ENCODE assay signal across 7 mouse cellular contexts in genomic region chr11:75678747-75679438, GRCm38 (mm10). TPM values are rescaled to one million over a fixed set of nuclear protein-coding genes. Genes with fewer than 3 reads are reported as not detected.
DNase-seq lines count a peak whose midpoint lies in the region; ATAC-seq lines count a peak whose summit lies in the region.

TSS of gene Crk (plus strand) at chr11:75679259.

- peak within 1 kb of the TSS; percentile 95 for H3K4me3 ChIP-seq in intestine, embryonic 16.5 days (ENCODE audit: low read length)
- peak within 1 kb of the TSS; percentile 98 for H3K4me3 ChIP-seq in midbrain, embryonic 11.5 days (ENCODE audit: low read depth, low read length)

- H3K9ac ChIP-seq in intestine, embryonic 16.5 days (ENCODE audit: low read depth, low read length), result peak within 1 kb of the TSS; percentile 98
- H3K9ac ChIP-seq in midbrain, embryonic 11.5 days (ENCODE audit: low read length), result peak within 1 kb of the TSS; percentile 83

- peak; percentile 98 for ATAC-seq in intestine, embryonic 16.5 days
- peak; percentile 98 for ATAC-seq in midbrain, embryonic 11.5 days (ENCODE audit: low FRiP score)

- H3K27me3 ChIP-seq in intestine, embryonic 16.5 days (replicated peaks; ENCODE audit: control insufficient read depth, insufficient read depth, low read length), result no peaks in the 10 kb centered on the region
- H3K27me3 ChIP-seq in midbrain, embryonic 11.5 days (ENCODE audit: control insufficient read depth, insufficient read depth, low read length), result no peaks in the 10 kb centered on the region

- H3K4me1 ChIP-seq in intestine, embryonic 16.5 days (ENCODE audit: control insufficient read depth, insufficient read depth, low read length), result peaks cover 5% of the 10 kb centered on the region
- peaks cover 7% of the 10 kb centered on the region for H3K4me1 ChIP-seq in midbrain, embryonic 11.5 days (ENCODE audit: control insufficient read depth, insufficient read depth, low read length)

- H3K27ac ChIP-seq in intestine, embryonic 16.5 days (ENCODE audit: low read length), result peak within 1 kb of the TSS; percentile 96
- peak within 1 kb of the TSS; percentile 69 for H3K27ac ChIP-seq in midbrain, embryonic 11.5 days (ENCODE audit: low read depth, low read length)

- H3K4me2 ChIP-seq in intestine, embryonic 16.5 days (ENCODE audit: low read depth, low read length), result peak within 1 kb of the TSS; percentile 67
- peak within 1 kb of the TSS; percentile 78 for H3K4me2 ChIP-seq in midbrain, embryonic 11.5 days

- H3K9me3 ChIP-seq in intestine, embryonic 16.5 days (ENCODE audit: control insufficient read depth, low read length), result no peaks in the 10 kb centered on the region
- H3K9me3 ChIP-seq in midbrain, embryonic 11.5 days (ENCODE audit: control insufficient read depth, low read length), result no peaks in the 10 kb centered on the region

- intact Hi-C loops in left cerebral cortex, postnatal 36 days (cut with DNase I), result loop anchor here (5.0 kb wide), 1 partner anchor 47 kb away; the partner anchor contains the start of gene Inpp5k

- WGBS in intestine, embryonic 16.5 days, result under 1% methylated on average over 53 of the region's 55 CpGs
- WGBS in midbrain, embryonic 11.5 days, result under 1% methylated on average over 55 of the region's 55 CpGs

- H3K36me3 ChIP-seq in intestine, embryonic 16.5 days (ENCODE audit: control insufficient read depth, insufficient read depth, low read length), result no peaks in the 10 kb centered on the region; the same call in 1 of the 2 replicates
- no peaks in the 10 kb centered on the region for H3K36me3 ChIP-seq in midbrain, embryonic 11.5 days (ENCODE audit: control insufficient read depth, insufficient read depth, low read length)

- peak; percentile 99 for DNase-seq in adrenal gland, adult 2 months
- DNase-seq in embryo, embryonic 11.5 days (ENCODE audit: low read depth, low spot score), result peak; percentile 98
- DNase-seq in gastrocnemius, postnatal 4 days (ENCODE audit: low spot score in 2 of 2), result peak; percentile 96 to 99
- peak; percentile 97 to 99 for DNase-seq in left cerebral cortex, postnatal 36 days (ENCODE audit: low spot score in 2 of 2)
- peak; percentile 100 for DNase-seq in midbrain, embryonic 11.5 days (ENCODE audit: low spot score, missing footprints)
- peak; percentile 98 for DNase-seq in skeletal muscle tissue, adult 2 months (ENCODE audit: low read depth, low spot score)

RNA-seq across cellular contexts. Expression of gene Crk, which starts in this region (rescaled TPM):
- total RNA-seq in adrenal gland, adult 2 months (2021), result 100 to 1,000 TPM; 105 to 110 TPM
- polyA plus RNA-seq in adrenal gland, adult 2 months (2012; rRNA removed), result 201 and 233 TPM in 2 replicates
- 10 to 100 TPM; 67.5 to 76.6 TPM for total RNA-seq in gastrocnemius, postnatal 4 days (2021)
- 91.0 and 94.1 TPM in 2 replicates for polyA plus RNA-seq in intestine, embryonic 16.5 days (2015; fragmentation: Nextera tagmentation; extraction: Ambion mirVana)
- 100 to 1,000 TPM; 130 to 133 TPM for total RNA-seq in left cerebral cortex, postnatal 36 days (2021)
- 128 and 130 TPM in 2 replicates for polyA plus RNA-seq in midbrain, embryonic 11.5 days (2014; fragmentation: Nextera tagmentation; extraction: Ambion mirVana)

Comparison
In these comparisons a context has a peak if more than half of its experiments do, and no peak if none do; other contexts are left out.
1. Peak in every context shown above with its lines: DNase-seq, ATAC-seq, H3K4me3 ChIP-seq and H3K27ac ChIP-seq.